Mouse (Mus musculus): ENCODE results near the gene Gm498.

The Gm498 gene

DNA sequence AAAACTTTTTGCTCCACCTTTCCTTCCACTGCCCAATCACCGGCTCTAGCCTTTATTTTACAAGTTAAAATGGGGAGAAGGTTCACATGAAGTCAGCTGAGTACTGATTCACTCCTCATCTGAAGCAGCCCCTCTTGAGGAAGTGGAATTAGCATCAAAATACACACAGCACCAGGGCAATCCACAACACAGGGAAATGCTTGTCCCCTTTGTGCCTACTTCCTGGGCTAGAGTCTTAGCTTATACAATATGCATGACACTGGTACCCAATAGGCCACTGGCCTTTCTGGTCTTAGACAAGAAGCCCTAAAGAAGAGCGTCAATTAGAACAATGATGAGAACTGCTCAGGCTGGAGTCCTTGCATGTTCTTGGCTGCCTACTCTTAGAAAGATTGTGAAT, 25.7 kb downstream of the Gm498 start:
- no peak for DNase-seq (ENCODE audit: low read depth)

DNA sequence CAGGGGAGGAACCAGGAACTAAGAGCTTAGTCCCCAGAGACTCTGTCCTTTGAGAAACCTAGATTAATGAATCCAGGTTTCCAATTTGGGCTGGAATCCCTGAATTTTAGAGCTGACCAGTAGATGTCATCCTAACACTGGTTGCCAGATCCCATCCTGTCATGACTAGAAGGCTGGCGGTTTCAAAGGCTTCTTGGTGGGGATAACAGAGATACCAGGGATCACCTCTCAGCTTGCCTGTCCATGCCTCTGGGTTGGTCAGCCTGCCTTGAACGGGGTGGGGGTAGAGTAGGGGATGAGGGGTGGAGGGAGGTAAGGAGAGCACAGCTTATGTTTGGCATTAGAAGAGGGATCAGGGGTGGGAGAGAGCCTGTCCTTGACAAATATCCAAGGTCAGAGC, 34.0 kb downstream of the Gm498 start:
- no peak for DNase-seq (ENCODE audit: low read depth)

DNA sequence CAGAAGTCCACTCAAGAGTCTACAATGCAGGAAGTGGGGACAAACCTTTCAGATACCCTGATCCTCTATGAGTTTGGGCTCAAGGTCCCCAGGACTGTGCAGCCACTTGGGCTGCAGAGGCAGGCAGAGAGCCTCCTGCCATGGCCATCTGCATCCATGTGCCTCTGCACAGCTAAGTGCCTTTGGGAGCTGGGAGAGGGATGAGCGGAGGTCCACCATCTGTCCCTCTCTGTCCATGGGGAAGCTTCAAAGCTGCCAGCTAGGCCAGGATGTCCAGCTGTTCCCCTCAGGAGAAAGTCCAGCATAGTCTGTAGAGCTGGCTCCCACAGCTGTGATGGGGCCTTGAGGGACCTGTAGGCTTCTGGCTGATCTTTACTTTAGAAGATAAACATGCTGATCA, 38.5 kb downstream of the Gm498 start:
- no peak for DNase-seq (ENCODE audit: low read depth)

DNA sequence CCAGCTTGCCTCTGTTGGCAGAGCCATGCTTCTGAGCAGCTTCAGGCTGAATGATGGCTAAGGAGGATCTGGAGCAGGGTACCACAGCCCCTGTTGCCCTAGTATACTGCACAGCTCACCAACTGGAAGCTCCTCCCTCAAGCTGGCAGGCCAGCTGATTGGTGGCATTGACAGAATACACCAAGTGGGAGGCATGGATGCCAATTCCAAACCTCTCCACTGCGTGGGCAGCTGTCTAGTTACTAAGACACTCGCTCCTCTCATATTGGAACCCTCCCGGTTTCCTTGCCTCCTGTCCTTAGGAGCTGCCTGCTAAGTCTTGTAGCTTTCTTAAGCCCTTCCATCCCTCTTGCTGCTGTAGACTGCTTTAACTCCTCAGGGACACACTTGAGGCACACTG, 39.0 kb downstream of the Gm498 start:
- no peak for DNase-seq (ENCODE audit: low read depth)

DNA sequence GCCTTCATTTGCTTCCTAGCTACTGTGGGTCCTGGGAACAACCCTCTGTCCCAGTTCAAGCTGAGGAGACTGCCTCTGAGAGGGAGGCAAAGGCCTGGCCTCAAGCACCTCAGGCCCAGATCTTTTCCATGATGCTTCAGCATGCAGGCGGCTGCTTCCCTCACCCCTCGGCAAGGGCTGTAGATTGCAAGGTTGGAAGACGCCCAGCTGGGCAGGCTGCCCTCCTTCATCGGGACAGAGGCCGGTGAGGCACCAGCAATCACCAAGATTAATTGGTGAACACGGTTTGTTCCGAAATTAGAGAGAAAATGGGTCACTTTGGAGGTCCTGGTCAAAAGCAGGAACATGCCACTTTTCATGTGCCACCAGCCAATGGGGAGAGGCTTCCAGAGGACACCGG, 47.0 kb downstream of the Gm498 start:
- no peak for DNase-seq (ENCODE audit: low read depth)

DNA sequence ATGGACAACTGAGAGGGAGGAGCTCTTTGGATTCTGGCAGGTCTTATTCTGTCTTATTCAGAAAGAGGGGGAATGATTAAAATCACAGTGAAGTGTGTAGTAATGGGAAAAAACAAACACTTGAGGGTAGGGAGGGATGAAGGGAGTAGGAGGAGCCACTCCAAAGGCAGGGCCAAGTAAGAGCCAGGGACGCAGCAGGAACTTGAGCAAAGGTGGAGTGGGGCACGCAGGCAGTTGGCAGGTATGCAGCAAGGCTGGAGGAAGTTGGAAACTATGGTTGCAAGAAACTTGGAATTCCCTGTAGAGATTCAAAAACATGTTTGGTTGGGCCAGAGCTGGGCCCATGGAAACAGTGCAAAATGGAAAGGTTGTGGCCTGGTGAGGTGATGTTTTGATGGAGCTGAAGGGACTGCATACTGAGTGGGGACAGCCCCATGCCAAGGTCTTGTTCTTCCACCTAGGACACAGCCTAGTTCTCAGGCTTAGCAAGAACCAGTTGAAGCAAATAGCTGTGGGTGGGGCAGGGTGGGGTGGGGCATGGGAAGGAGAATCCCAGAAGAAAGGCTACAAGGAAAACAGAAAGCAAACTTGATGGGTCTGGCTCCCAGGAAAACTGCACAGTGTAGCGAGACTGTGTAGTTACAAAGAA, 52.5 kb downstream of the Gm498 start:
- DNase-seq (ENCODE audit: low read depth), result no peak

DNA sequence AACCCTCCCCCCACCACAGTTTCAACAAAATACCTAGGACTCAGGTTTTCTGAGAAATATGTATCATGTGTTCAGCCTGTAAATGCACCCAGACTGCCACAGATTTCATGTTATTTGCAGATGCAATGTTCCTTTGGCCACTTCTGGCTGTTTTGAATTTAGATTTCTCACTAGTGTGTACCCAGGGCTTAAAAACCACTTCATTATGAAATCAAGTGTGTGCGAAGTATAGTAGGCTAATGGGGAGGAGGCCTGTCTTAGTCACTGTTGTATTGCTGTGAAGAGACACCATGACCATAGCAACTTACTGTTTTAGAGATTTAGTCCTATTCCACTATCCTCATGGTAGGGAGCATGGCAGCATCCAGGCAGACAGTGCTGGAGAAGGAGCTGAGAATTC, 63.3 kb downstream of the Gm498 start:
- no peak for DNase-seq (ENCODE audit: low read depth)

DNA sequence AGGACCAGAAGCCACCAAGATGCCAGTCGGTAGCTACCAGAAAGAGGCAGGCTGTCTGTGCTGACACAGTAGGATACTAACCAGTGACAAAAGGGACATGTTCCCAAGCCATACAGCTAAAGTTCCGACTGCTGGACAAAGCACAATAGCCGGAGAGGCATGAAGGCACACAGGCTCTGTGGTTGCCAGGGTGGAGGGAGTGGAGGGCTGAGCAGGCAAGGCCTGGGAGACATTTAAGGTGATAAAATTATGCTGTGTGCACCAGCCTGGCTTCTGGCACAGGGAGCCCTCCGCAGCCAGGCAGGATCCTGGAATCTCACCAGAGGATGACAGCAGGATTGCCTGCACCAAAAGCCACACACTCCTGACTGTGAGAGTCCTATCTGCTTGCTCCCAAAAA, 72.0 kb downstream of the Gm498 start:
- no peak for DNase-seq (ENCODE audit: low read depth)

DNA sequence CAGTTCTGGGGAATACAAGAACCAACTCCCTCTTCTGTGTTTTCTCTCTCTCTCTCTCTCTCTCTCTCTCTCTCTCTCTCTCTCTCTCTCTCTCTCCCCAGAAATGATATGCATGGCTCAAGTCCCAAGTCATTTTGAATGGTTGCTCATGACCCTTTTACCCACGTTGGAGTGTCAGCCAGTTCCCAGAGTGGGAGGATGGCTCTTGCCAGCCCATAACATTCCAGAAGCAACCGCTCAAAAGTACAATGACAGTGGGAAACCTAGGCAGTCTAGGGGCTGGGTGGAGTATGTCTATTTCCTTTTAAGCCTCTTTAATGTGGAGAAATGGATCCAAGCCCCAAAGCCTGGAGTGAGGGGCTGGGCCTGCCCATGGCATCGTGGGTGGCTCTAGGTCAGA, 72.8 kb downstream of the Gm498 start:
- no peak for DNase-seq (ENCODE audit: low read depth)

DNA sequence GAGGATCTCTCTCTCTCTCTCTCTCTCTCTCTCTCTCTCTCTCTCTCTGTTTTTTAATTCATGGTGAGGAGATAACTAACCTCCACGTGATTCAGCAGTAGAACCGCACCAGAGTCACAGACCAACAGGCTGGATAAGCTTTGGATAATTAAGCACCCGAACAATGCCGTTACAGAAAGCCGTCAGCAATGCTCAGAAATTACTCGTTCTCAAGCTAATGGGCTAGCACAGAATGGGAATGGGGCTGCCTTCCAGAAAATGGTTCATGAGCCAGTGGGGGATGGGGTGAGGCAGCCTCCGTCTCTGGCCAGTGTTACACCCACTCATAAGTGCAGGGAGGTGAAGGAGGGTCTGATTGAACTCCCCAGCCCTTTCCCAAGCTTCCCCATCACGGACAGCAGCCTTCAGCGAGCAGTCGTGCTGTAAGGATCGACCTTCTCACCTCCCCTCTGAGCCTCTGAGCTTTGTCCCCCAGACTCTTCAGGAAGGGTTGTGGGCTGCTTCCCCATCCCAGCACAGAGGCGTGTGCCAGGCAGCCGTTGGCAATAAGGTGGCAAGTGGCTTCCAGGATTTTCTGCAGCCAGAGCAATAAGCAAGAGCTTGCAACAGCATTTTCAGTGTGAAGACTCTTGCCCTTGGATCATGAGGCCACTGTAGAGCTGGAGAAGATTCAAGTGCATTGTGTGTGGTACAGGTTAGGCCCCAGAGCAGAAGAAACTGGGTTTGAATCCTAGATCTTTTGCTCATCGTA, 76.5 kb downstream of the Gm498 start:
- no peak for DNase-seq (ENCODE audit: low read depth)

DNA sequence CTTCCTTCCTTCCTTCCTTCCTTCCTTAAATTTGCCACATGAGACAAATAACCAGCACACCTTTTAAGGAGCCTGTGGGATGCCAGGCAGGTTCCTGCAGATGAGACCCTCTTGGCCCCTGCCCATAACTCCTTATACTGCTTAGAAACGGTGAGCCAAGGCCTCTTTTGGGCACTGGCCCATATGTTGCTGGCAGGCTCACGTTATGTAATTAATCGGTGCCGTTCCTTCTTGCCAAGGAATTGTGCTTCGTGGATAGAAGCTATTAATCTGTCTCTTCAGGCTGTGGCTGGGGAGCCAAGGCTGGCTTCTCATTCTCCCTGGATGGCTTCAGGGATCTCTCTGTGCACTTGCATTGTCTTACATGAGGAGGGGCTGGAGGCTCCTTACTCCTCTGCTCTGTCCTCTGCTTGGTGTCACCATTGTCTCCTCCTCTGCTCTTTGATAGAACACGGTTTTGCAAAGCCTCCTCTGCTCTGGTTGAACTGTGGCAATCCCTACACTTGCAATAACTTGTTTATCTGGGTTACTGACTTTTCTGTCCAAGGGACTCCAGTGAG, 77.9 kb downstream of the Gm498 start:
- DNase-seq (ENCODE audit: low read depth), result no peak
